Mouse (Mus musculus) cerebellum, adult 2 months (tissue): ENCODE data around the gene Ntpcr. TPM values are rescaled to one million over a fixed set of nuclear protein-coding genes. Genes with fewer than 3 reads are reported as not detected.

Source experiments
- DNase-seq, 2 experiments: peaks; one replicate each; pipeline ENCODE4 v3.0.0; 2021
- H3K27ac ChIP-seq: fragments of 200-500 bp; 2 replicates; pipeline ENCODE4 v1.5.1; 2012; ENCODE audit warnings: low read length, control low read depth, inconsistent platforms; ENCODE audit not compliant: insufficient read depth
- H3K27me3 ChIP-seq: fragments of 200-500 bp; 2 replicates; pipeline ENCODE4 v1.6.1; 2012; ENCODE audit warnings: inconsistent platforms, mild to moderate bottlenecking, low read length, moderate library complexity; ENCODE audit not compliant: control insufficient read depth, insufficient read depth
- H3K4me1 ChIP-seq: fragments of 200-500 bp; 2 replicates; pipeline ENCODE4 v1.6.1; 2011; ENCODE audit warnings: low read length; ENCODE audit not compliant: control insufficient read depth, insufficient read depth
- H3K4me3 ChIP-seq: fragments of 200-500 bp; replicated peaks from 2 replicates; pipeline ENCODE3; 2011; ENCODE audit warnings: mild to moderate bottlenecking, low read depth, low read length, control low read depth; ENCODE audit not compliant: insufficient read depth
- CTCF ChIP-seq: fragments of 200-500 bp; IDR thresholded peaks from 2 replicates; pipeline ENCODE4 v1.5.1; 2011; ENCODE audit warnings: low read depth, mild to moderate bottlenecking, control low read depth, low read length, moderate library complexity, borderline replicate concordance; ENCODE audit not compliant: insufficient read depth
- POLR2A ChIP-seq: fragments of 200-500 bp; IDR thresholded peaks from 2 replicates; pipeline ENCODE4 v1.6.1; 2011; ENCODE audit warnings: low read length, control low read depth, borderline replicate concordance; ENCODE audit not compliant: insufficient read depth
- WGBS: fragments of 180-500 bp; shearing (Covaris S2); methylation state at CpG from one replicate; pipeline ENCODE4 v1.1.7; 2018; 5-methylcytosine and 5-hydroxymethylcytosine counted together
- polyA plus RNA-seq: library from polyadenylated mRNA; depleted of rRNA; stranded (reverse); fragments of >200 nt; gene quantifications from 2 replicates; pipeline ENCODE4 v1.2.3, GENCODE M21; 2012

The Ntpcr gene
- polyA plus RNA-seq, 1 experiment: 46.1 TPM

GRCm38 (mm10) chr8:125726986-125727385 lies 2.8 kb upstream of the Ntpcr start:
- Histone ChIP-seq H3K4me1 (no peaks in the 10 kb centered on the region), H3K4me3 (no peak overlapping the region), H3K27ac (no peak overlapping the region), H3K27me3 (no peaks in the 10 kb centered on the region)
- no peak for TF ChIP-seq CTCF
- TF ChIP-seq POLR2A: no peak
- no peak for DNase-seq
- 89% methylated on average over 5 of the region's 5 CpGs for WGBS

GRCm38 (mm10) chr8:125727797-125728196 lies 2.0 kb upstream of the Ntpcr start:
- no peak for TF ChIP-seq CTCF
- TF ChIP-seq POLR2A: no peak
- H3K27me3 ChIP-seq: no peaks in the 10 kb centered on the region
- no peak for DNase-seq
- no peak overlapping the region for H3K4me3 ChIP-seq
- 64% methylated on average over 8 of the region's 8 CpGs for WGBS
- no peaks in the 10 kb centered on the region for H3K4me1 ChIP-seq
- H3K27ac ChIP-seq: no peak overlapping the region

- H3K27me3 ChIP-seq: no peaks in the 10 kb centered on the region
- DNase-seq: peak; percentile 86 to 93
- 6% methylated on average over 49 of the region's 52 CpGs for WGBS
- H3K4me1 ChIP-seq: no peaks in the 10 kb centered on the region
- peak; percentile 63; the same call in 1 of the 2 replicates for TF ChIP-seq POLR2A
- TF ChIP-seq CTCF: no peak
- peak overlapping the region; percentile 69 for H3K4me3 ChIP-seq
- H3K27ac ChIP-seq: peak overlapping the region; percentile 66
These were observed 4.5 kb downstream of the Ntpcr start for GRCm38 (mm10) chr8:125733964-125734956.

DNA sequence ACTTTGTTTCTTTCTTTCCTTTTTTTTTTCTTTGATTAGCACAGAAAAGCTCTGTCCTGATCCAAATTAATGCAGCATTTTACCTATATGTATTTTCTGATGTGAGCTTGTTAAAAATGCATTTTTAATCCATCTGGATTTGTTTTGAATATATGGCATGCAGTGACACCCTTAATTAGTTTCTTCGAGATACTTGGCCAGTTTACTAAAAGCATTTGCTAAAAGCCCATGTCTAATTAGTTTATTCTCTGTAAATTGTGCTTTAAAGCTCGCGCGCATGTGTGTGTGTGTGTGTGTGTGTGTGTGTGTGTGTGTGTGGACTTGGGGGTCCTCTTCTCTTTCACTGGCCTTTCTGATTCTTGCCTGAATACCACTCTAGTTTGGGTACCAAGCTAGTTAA lies 9.2 kb downstream of the Ntpcr start:
- no peaks in the 10 kb centered on the region for H3K4me1 ChIP-seq
- H3K27ac ChIP-seq: no peak overlapping the region
- no peak overlapping the region for H3K4me3 ChIP-seq
- 80% methylated on average over 4 of the region's 4 CpGs for WGBS
- no peak for DNase-seq
- TF ChIP-seq CTCF: no peak
- TF ChIP-seq POLR2A: no peak
- H3K27me3 ChIP-seq: no peaks in the 10 kb centered on the region

GRCm38 (mm10) chr8:125740655-125741054 lies 10.9 kb downstream of the Ntpcr start:
- no peaks in the 10 kb centered on the region for H3K27me3 ChIP-seq
- H3K4me1 ChIP-seq: no peaks in the 10 kb centered on the region
- TF ChIP-seq POLR2A (no peak), CTCF (no peak)
- no peak overlapping the region for H3K27ac ChIP-seq
- 63% methylated on average over 10 of the region's 10 CpGs for WGBS
- H3K4me3 ChIP-seq: no peak overlapping the region
- DNase-seq: no peak

- no peak for TF ChIP-seq POLR2A
- TF ChIP-seq CTCF: no peak
- Histone ChIP-seq H3K4me1 (no peaks in the 10 kb centered on the region), H3K27me3 (no peaks in the 10 kb centered on the region), H3K27ac (no peak overlapping the region), H3K4me3 (no peak overlapping the region)
- DNase-seq: no peak
- 69% methylated on average over 5 of the region's 5 CpGs for WGBS
These were observed 11.6 kb downstream of the Ntpcr start for GRCm38 (mm10) chr8:125741377-125741776.

GRCm38 (mm10) chr8:125741855-125742254 lies 12.1 kb downstream of the Ntpcr start:
- Histone ChIP-seq H3K4me1 (no peaks in the 10 kb centered on the region), H3K4me3 (no peak overlapping the region), H3K27ac (no peak overlapping the region), H3K27me3 (no peaks in the 10 kb centered on the region)
- TF ChIP-seq CTCF (no peak), POLR2A (no peak)
- WGBS: 38% methylated on average over 2 of the region's 2 CpGs
- DNase-seq: no peak

DNA sequence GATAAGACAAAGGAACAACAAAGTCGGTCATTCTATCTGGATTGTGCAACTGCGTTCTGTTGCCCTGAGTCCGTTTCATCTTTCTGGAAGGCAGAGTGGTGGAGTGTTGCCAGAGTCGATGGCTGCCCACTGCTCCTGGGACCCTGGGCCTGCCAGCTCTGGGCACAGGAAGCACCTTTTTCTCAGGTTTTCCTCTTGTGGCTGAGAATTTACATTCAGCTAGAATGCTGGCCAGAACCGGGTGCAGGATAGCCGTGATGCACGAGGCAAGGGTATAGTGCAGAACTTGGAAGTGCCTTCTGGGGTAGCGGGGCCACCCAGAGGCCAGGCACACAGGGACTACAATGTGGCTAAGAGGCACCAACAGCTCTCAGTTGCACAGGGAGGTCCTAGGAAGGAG lies 12.6 kb downstream of the Ntpcr start:
- Histone ChIP-seq H3K4me1 (no peaks in the 10 kb centered on the region), H3K27me3 (no peaks in the 10 kb centered on the region), H3K27ac (no peak overlapping the region), H3K4me3 (no peak overlapping the region)
- DNase-seq: no peak
- TF ChIP-seq CTCF (no peak), POLR2A (no peak)
- 45% methylated on average over 8 of the region's 8 CpGs for WGBS

DNA sequence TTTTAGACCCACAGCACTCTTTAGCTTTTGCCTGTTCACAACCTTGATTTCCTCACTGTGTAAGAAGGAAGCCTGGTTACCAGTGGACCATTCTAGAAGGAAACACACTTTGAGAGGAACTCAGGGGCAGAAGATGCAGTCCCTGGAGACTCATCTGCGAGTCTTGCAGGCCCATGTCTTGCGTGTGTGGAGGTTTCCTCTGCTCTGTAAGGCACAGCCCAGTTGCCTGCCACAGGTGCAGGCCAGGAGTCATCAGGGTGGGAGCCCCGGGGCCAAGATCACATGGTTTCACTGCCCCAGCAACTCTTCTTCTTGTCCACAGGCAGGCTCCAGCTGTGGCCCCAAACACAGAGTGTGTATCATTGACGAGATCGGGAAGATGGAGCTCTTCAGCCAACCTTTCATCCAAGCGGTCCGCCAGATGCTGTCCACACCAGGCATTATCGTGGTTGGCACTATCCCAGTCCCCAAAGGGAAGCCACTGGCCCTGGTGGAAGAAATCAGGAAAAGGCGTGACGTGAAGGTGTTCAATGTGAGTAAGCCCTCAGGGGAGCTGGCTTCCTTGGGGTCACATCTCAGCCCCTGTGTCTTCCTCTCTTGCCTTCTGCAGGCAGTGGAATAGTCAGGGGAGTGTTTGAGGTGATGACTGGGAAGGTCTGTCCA lies 15.3 kb downstream of the Ntpcr start:
- H3K27ac ChIP-seq: no peak overlapping the region
- 83% methylated on average over 10 of the region's 10 CpGs for WGBS
- no peak for DNase-seq
- no peaks in the 10 kb centered on the region for H3K4me1 ChIP-seq
- TF ChIP-seq CTCF: no peak
- no peak for TF ChIP-seq POLR2A
- no peak overlapping the region for H3K4me3 ChIP-seq
- no peaks in the 10 kb centered on the region for H3K27me3 ChIP-seq
